Mouse (Mus musculus) lung, adult 2 months (tissue): ENCODE results near the gene Pawr.

Experiments
- CTCF ChIP-seq: fragments of 200-500 bp; IDR thresholded peaks from 2 replicates; pipeline ENCODE4 v1.5.1; 2011; ENCODE audit warnings: mild to moderate bottlenecking, low read length, control low read depth; ENCODE audit not compliant: insufficient read depth
- POLR2A ChIP-seq: fragments of 200-500 bp; IDR thresholded peaks from 2 replicates; pipeline ENCODE4 v1.6.1; 2011; ENCODE audit warnings: low read depth, mild to moderate bottlenecking, control low read depth, low read length, borderline replicate concordance; ENCODE audit errors: extremely low read depth

- TF ChIP-seq POLR2A (no peak), CTCF (no peak)
Measured at GRCm38 (mm10) chr10:108375796-108376195, 43.9 kb downstream of the Pawr start.
